Mouse (Mus musculus) CH12.LX (cell line): ENCODE data around the gene Plce1. TPM values are rescaled to one million over a fixed set of nuclear protein-coding genes. Genes with fewer than 3 reads are reported as not detected.

ENCODE experiments used
- DNase-seq: peaks from one replicate; pipeline ENCODE4 v3.0.0-alpha.2; 2013; ENCODE audit errors: extremely low read depth
- H3K27ac ChIP-seq: 2 replicates; pipeline ENCODE4 v1.5.1; 2012; ENCODE audit warnings: low read depth, mild to moderate bottlenecking, control low read depth, moderate library complexity; ENCODE audit not compliant: insufficient read depth
- H3K27me3 ChIP-seq: replicated peaks from 2 replicates; pipeline ENCODE3; 2012; ENCODE audit warnings: inconsistent platforms
- H3K36me3 ChIP-seq, 2 experiments: replicated peaks in 1 of 2; 2 replicates each; pipeline versions ENCODE3 to v1.6.1; 2012; ENCODE audit warnings: inconsistent platforms in 1 of 2, low read length in 1 of 2, mild to moderate bottlenecking in 1 of 2, mixed read lengths in 1 of 2, moderate library complexity in 1 of 2; ENCODE audit not compliant: control insufficient read depth in 1 of 2, insufficient read depth in 1 of 2
- H3K4me1 ChIP-seq, 2 experiments: 2 replicates each; pipeline ENCODE4 v1.6.1; 2012; ENCODE audit warnings: inconsistent platforms in 1 of 2, moderate library complexity in 1 of 2; ENCODE audit not compliant: insufficient read depth in 2 of 2, control insufficient read depth in 1 of 2
- H3K4me2 ChIP-seq: 2 replicates; pipeline ENCODE4 v1.6.1; 2012; ENCODE audit warnings: low read depth, mild to moderate bottlenecking, control low read depth; ENCODE audit not compliant: poor library complexity, insufficient read depth, severe bottlenecking
- H3K4me3 ChIP-seq, 3 experiments: fragments of 150-350 bp in 1 of 3; sonication (generic) in 1 of 3; replicated peaks in 1 of 3; 2 replicates each; pipeline versions ENCODE3 to v1.5.1; 2011 to 2012; ENCODE audit warnings: low read depth in 2 of 3, low read length in 2 of 3, mild to moderate bottlenecking in 2 of 3, moderate library complexity in 2 of 3, control low read depth in 1 of 3, improper control_type of control experiment in 1 of 3, inconsistent platforms in 1 of 3, mixed read lengths in 1 of 3; ENCODE audit not compliant: poor library complexity in 1 of 3
- H3K79me2 ChIP-seq: replicated peaks from 2 replicates; pipeline ENCODE4 v1.6.1; 2012; ENCODE audit warnings: mild to moderate bottlenecking, moderate library complexity; ENCODE audit not compliant: control insufficient read depth, poor library complexity, insufficient read depth, severe bottlenecking; ENCODE audit errors: extremely low read depth
- H3K9ac ChIP-seq: 2 replicates; pipeline ENCODE4 v1.6.1; 2012; ENCODE audit warnings: low read depth, mild to moderate bottlenecking, control low read depth, moderate library complexity; ENCODE audit not compliant: insufficient read depth
- H3K9me3 ChIP-seq: replicated peaks from 2 replicates; pipeline ENCODE3; 2012; ENCODE audit warnings: low read length, inconsistent platforms, mixed read lengths
- BHLHE40 ChIP-seq: IDR thresholded peaks from 2 replicates; pipeline ENCODE4 v1.6.1; 2011; ENCODE audit warnings: mild to moderate bottlenecking, low read depth, low read length, improper control_type of control experiment
- CHD1 ChIP-seq: IDR thresholded peaks from 2 replicates; pipeline ENCODE4 v1.6.1; 2012; ENCODE audit warnings: low read depth, low read length, improper control_type of control experiment, inconsistent platforms
- CHD2 ChIP-seq: IDR thresholded peaks from 2 replicates; pipeline ENCODE4 v1.6.1; 2011; ENCODE audit warnings: low read length, improper control_type of control experiment
- CTCF ChIP-seq, 2 experiments: IDR thresholded peaks in 1 of 2; conservative IDR thresholded peaks in 1 of 2; 2 replicates each; pipeline ENCODE4 v1.5.1; 2011 to 2012; ENCODE audit warnings: low read depth in 2 of 2, low read length in 2 of 2, improper control_type of control experiment in 1 of 2, inconsistent platforms in 1 of 2, mild to moderate bottlenecking in 1 of 2, moderate library complexity in 1 of 2
- ELF1 ChIP-seq: IDR thresholded peaks from 2 replicates; pipeline ENCODE4 v1.6.1; 2014; ENCODE audit warnings: low read depth, mild to moderate bottlenecking, inconsistent platforms, low read length, improper control_type of control experiment
- EP300 ChIP-seq: IDR thresholded peaks from 2 replicates; pipeline ENCODE4 v1.6.1; 2011; ENCODE audit warnings: low read length, improper control_type of control experiment
- ETS1 ChIP-seq: conservative IDR thresholded peaks from 2 replicates; pipeline ENCODE4 v1.6.1; 2012; ENCODE audit warnings: low read depth, mild to moderate bottlenecking, inconsistent platforms, low read length, improper control_type of control experiment, moderate library complexity
- HCFC1 ChIP-seq: IDR thresholded peaks from 2 replicates; pipeline ENCODE4 v1.6.1; 2012; ENCODE audit warnings: low read depth, mild to moderate bottlenecking, inconsistent platforms, low read length, improper control_type of control experiment
- JUND ChIP-seq: conservative IDR thresholded peaks from 2 replicates; pipeline ENCODE4 v1.6.1; 2011; ENCODE audit warnings: low read depth, low read length, improper control_type of control experiment
- KAT2A ChIP-seq: IDR thresholded peaks from 2 replicates; pipeline ENCODE4 v1.6.1; 2012; ENCODE audit warnings: low read length, improper control_type of control experiment, inconsistent platforms; ENCODE audit not compliant: insufficient replicate concordance
- MAFK ChIP-seq: IDR thresholded peaks from 2 replicates; pipeline ENCODE4 v1.6.1; 2011; ENCODE audit warnings: low read length, improper control_type of control experiment; ENCODE audit not compliant: insufficient replicate concordance
- MAX ChIP-seq: IDR thresholded peaks from 2 replicates; pipeline ENCODE4 v1.6.1; 2011; ENCODE audit warnings: low read length, improper control_type of control experiment
- MXI1 ChIP-seq: IDR thresholded peaks from 2 replicates; pipeline ENCODE4 v1.6.1; 2011; ENCODE audit warnings: mild to moderate bottlenecking, low read depth, low read length, improper control_type of control experiment
- MYC ChIP-seq: IDR thresholded peaks from 2 replicates; pipeline ENCODE4 v1.6.1; 2011; ENCODE audit warnings: low read depth, mild to moderate bottlenecking, improper control_type of control experiment, low read length
- NELFE ChIP-seq: IDR thresholded peaks from 2 replicates; pipeline ENCODE4 v1.6.1; 2011; ENCODE audit warnings: low read depth, low read length, improper control_type of control experiment
- POLR2A ChIP-seq: IDR thresholded peaks from 2 replicates; pipeline ENCODE4 v1.6.1; 2011; ENCODE audit warnings: low read depth, mild to moderate bottlenecking, improper control_type of control experiment, low read length
- POLR2AphosphoS2 ChIP-seq: IDR thresholded peaks from 2 replicates; pipeline ENCODE4 v1.6.1; 2011; ENCODE audit warnings: low read depth, low read length, improper control_type of control experiment
- RCOR1 ChIP-seq: conservative IDR thresholded peaks from 2 replicates; pipeline ENCODE4 v1.6.1; 2012; ENCODE audit warnings: low read depth, mild to moderate bottlenecking, inconsistent platforms, low read length, improper control_type of control experiment
- SMC3 ChIP-seq: IDR thresholded peaks from 2 replicates; pipeline ENCODE4 v1.6.1; 2011; ENCODE audit warnings: low read depth, low read length, improper control_type of control experiment
- TCF12 ChIP-seq: IDR thresholded peaks from 2 replicates; pipeline ENCODE4 v1.6.1; 2014; ENCODE audit warnings: low read depth, mild to moderate bottlenecking, inconsistent platforms, low read length, improper control_type of control experiment
- UBTF ChIP-seq: IDR thresholded peaks from 2 replicates; pipeline ENCODE4 v1.6.1; 2012; ENCODE audit warnings: low read depth, mild to moderate bottlenecking, inconsistent platforms, low read length, improper control_type of control experiment, moderate library complexity
- USF1 ChIP-seq: IDR thresholded peaks from 2 replicates; pipeline ENCODE4 v1.6.1; 2014; ENCODE audit warnings: low read depth, mild to moderate bottlenecking, inconsistent platforms, low read length, improper control_type of control experiment
- USF2 ChIP-seq: conservative IDR thresholded peaks from 2 replicates; pipeline ENCODE4 v1.6.1; 2011; ENCODE audit warnings: low read depth, low read length, improper control_type of control experiment
- ZKSCAN1 ChIP-seq: IDR thresholded peaks from 2 replicates; pipeline ENCODE4 v1.6.1; 2012; ENCODE audit warnings: low read depth, inconsistent platforms, low read length, improper control_type of control experiment, borderline replicate concordance
- ZMIZ1 ChIP-seq: IDR thresholded peaks from 2 replicates; pipeline ENCODE4 v1.6.1; 2012; ENCODE audit warnings: low read depth, mild to moderate bottlenecking, inconsistent platforms, low read length, improper control_type of control experiment
- dilution Hi-C: fragments of 300-500 bp; cut with MboI; formaldehyde crosslinking; loops from 2 replicates; pipeline ENCODE4 v1.14.3; 2020; ENCODE audit warnings: low sequenced_read_pairs; ENCODE audit not compliant: extremely low pct_unique_long_range_greater_than_20kb, extremely low pct_ligation_motif_present
- in situ Hi-C: fragments of 300-500 bp; cut with MboI; formaldehyde crosslinking; loops from 3 replicates; pipeline ENCODE4 v1.14.3; 2019; ENCODE audit warnings: low sequenced_read_pairs, low pct_ligation_motif_present, low pct_unique_long_range_greater_than_20kb, mixed read lengths
- polyA plus RNA-seq: library from polyadenylated mRNA; unstranded; fragments of >175 nt; gene quantifications from 2 replicates; pipeline ENCODE4 v1.2.1, GENCODE M21; 2012; ENCODE audit warnings: low read depth; ENCODE audit not compliant: insufficient read length
- total RNA-seq, 2 experiments: library from RNA; depleted of rRNA; stranded (reverse); fragments of 300-350 nt in 1 of 2; fragments of >200 nt in 1 of 2; gene quantifications; 2 replicates each; pipeline ENCODE4 v1.2.3; 2012 to 2014

The Plce1 gene
- total and polyA plus RNA-seq, 3 experiments, result under 0.01 to 0.13 (median 0.05) TPM

DNA sequence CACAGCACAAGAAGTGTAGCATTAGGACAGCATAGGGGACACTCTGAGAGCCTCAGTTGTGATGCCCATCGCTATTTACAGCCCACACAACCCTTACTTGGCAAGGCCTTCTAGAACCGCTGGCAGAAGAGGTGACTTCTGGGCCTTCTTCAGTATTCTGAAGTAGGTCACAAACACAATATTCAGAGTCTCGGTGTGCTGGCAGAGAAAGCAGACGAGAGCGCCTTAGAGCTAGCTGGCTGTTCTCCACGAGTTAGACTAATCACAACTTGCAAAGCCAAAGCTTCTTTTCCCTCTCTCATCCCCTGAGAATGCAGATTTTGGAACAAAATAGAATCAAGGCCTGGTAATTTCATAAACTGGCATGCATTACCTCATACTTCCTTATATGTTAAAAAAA lies 317.9 kb downstream of the Plce1 start:
- Histone ChIP-seq H3K79me2 (no peaks in the 10 kb centered on the region; the same call in 1 of the 2 replicates), H3K4me1 (no peaks in the 10 kb centered on the region), H3K27ac (no peak overlapping the region), H3K9ac (no peak overlapping the region), H3K27me3 (no peaks in the 10 kb centered on the region), H3K36me3 (peaks cover 71 to 94% of the 10 kb centered on the region in 2 experiments), H3K9me3 (no peaks in the 10 kb centered on the region), H3K4me3 (no peak overlapping the region), H3K4me2 (no peak overlapping the region)
- TF ChIP-seq CTCF (conservative IDR thresholded peaks at IDR 0.05 in 1 of 2, IDR thresholded peaks at IDR 0.05 in 1 of 2; ENCODE audit: low read depth in 2 of 2, low read length in 2 of 2) (no peak), EP300 (no peak), MYC (no peak)
- DNase-seq, result no peak
- dilution Hi-C loops (no loop called here), in situ Hi-C loops (loop anchor here (25.0 kb wide), 1 partner anchor 386 kb away; no protein-coding TSS in a partner anchor)

DNA sequence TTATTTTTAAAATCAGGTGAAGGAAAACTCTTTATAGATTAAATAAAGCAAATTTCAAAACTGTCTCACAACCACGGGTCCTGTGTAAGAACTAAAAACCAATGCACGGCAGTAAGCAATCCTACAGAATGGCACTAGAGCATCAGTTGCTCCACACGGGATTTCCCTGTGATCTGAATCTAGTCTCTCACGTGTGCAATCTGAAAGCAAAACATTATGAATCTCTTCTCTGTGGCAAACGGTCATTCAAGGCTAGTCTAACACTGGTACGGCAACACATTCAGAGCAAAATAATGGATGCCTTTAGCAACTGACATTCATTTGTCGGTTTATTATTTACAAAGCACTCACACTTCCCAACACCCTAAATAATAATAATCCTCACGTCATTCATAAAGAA lies 337.3 kb downstream of the Plce1 start:
- Histone ChIP-seq H3K4me1 (peaks cover 7 to 13% of the 10 kb centered on the region in 2 experiments; a peak in 3 of 4 replicates), H3K79me2 (peaks cover 20% of the 10 kb centered on the region), H3K27ac (no peak overlapping the region), H3K4me2 (peak overlapping the region; percentile 96), H3K36me3 (peaks cover 26 to 38% of the 10 kb centered on the region in 2 experiments), H3K4me3 (peak overlapping the region; percentile 67 to 86 (median 78)), H3K9me3 (no peaks in the 10 kb centered on the region), H3K27me3 (no peaks in the 10 kb centered on the region), H3K9ac (peak overlapping the region; percentile 81)
- in situ Hi-C loops, result no loop called here
- 0 out of 2 replicates have a peak, but pooled peaks have one; percentile 36 for TF ChIP-seq MYC
- no peak for TF ChIP-seq USF1
- TF ChIP-seq MXI1, result no peak
- TF ChIP-seq SMC3, result no peak
- TF ChIP-seq ZMIZ1, result no peak
- no peak for TF ChIP-seq CHD2
- TF ChIP-seq BHLHE40, result peak; percentile 64
- dilution Hi-C loops, result no loop called here
- DNase-seq, result peak; percentile 9

- H3K4me1 ChIP-seq, result peaks cover 7 to 13% of the 10 kb centered on the region in 2 experiments; a peak in 3 of 4 replicates
- in situ Hi-C loops, result no loop called here
- TF ChIP-seq MAFK, result no peak
- no peak for TF ChIP-seq ETS1
- no peak for TF ChIP-seq USF1
- peak; percentile 85 for TF ChIP-seq HCFC1
- TF ChIP-seq EP300, result no peak
- peak; percentile 31; the same call in 1 of the 2 replicates for TF ChIP-seq SMC3
- no peak for TF ChIP-seq RCOR1
- peak; percentile 92 for TF ChIP-seq ELF1
- peak; percentile 80; the same call in 1 of the 2 replicates for TF ChIP-seq KAT2A
- TF ChIP-seq TCF12, result peak; percentile 88
- peak; percentile 92 for TF ChIP-seq NELFE
- TF ChIP-seq POLR2A, result peak; percentile 85
- no peak for TF ChIP-seq USF2
- TF ChIP-seq ZKSCAN1, result no peak
- TF ChIP-seq JUND, result no peak
- TF ChIP-seq CHD1, result no peak
- TF ChIP-seq MAX, result peak; percentile 96
- TF ChIP-seq ZMIZ1, result peak; percentile 60; the same call in 1 of the 2 replicates
- TF ChIP-seq POLR2AphosphoS2, result peak; percentile 48; the same call in 1 of the 2 replicates
- TF ChIP-seq UBTF, result 0 out of 2 replicates have a peak, but pooled peaks have one; percentile 35
Measured at GRCm38 (mm10) chr19:38818766-38819426, 338.0 kb downstream of the Plce1 start, which contains the start of gene Noc3l. Gene Noc3l (minus strand): TSS chr19:38819237.

More at GRCm38 (mm10) chr19:38818766-38819426, 338.0 kb downstream of the Plce1 start, which contains the start of gene Noc3l:
- Histone ChIP-seq H3K9ac (peak within 1 kb of the TSS; percentile 81), H3K4me3 (peak within 1 kb of the TSS; percentile 67 to 86 (median 78)), H3K27me3 (no peaks in the 10 kb centered on the region), H3K27ac (no peak within 1 kb of the TSS), H3K4me2 (peak within 1 kb of the TSS; percentile 96), H3K36me3 (peaks cover 24 to 35% of the 10 kb centered on the region in 2 experiments), H3K79me2 (peaks cover 20% of the 10 kb centered on the region), H3K9me3 (no peaks in the 10 kb centered on the region)
- DNase-seq, result peak; percentile 87
- dilution Hi-C loops, result no loop called here
